Mouse (Mus musculus): Measurements from ENCODE around the gene Fxyd1.

DNA sequence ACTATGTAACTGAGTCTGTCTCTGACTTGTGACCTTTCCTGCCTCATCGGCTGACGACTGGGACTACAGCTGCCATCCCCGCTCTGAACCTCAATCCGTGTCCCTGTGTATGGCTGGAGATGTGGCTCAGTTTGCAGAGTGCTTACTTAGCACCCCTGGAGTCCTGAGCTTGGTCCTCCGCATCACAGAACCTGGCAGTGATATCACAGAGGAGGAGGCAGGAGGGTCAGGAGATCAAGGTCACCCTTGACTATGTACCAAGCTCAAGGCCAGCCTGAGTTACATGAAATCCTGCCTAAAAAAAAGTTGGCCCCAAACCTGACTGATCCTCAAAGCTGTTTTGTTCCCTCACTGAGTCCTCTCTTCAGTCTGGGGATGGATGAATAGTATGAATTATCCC lies 731 bp upstream of the Fxyd1 start:
- TF ChIP-seq CTCF (conservative IDR thresholded peaks at IDR 0.05; ENCODE audit: insufficient read depth, insufficient read length, low read depth, low read length) (no peak), POLR2A (IDR thresholded peaks at IDR 0.05; ENCODE audit: low read depth, low read length) (no peak)
